Mouse (Mus musculus) MEL (cell line): ENCODE data around the gene Limk1.

Experiments
- CTCF ChIP-seq, 3 experiments: IDR thresholded peaks in 2 of 3; conservative IDR thresholded peaks in 1 of 3; 2 replicates each; pipeline ENCODE4 v1.5.1; 2011 to 2012; ENCODE audit warnings: low read length in 3 of 3, low read depth in 2 of 3, mild to moderate bottlenecking in 2 of 3, improper control_type of control experiment in 1 of 3, inconsistent platforms in 1 of 3, mixed read lengths in 1 of 3, moderate library complexity in 1 of 3; ENCODE audit not compliant: control insufficient read depth in 1 of 3, insufficient read depth in 1 of 3, poor library complexity in 1 of 3, severe bottlenecking in 1 of 3
- EP300 ChIP-seq, 2 experiments: IDR thresholded peaks; 2 replicates each; pipeline ENCODE4 v1.6.1; 2011; ENCODE audit warnings: improper control_type of control experiment in 2 of 2, low read length in 2 of 2, low read depth in 1 of 2, mild to moderate bottlenecking in 1 of 2
- MAZ ChIP-seq: IDR thresholded peaks from 2 replicates; pipeline ENCODE4 v1.6.1; 2012; ENCODE audit warnings: low read depth, mild to moderate bottlenecking, inconsistent platforms, low read length, improper control_type of control experiment
- NRF1 ChIP-seq: IDR thresholded peaks from 2 replicates; pipeline ENCODE4 v1.6.1; 2014; ENCODE audit warnings: low read depth, mild to moderate bottlenecking, inconsistent platforms, low read length, improper control_type of control experiment, moderate library complexity; ENCODE audit not compliant: poor library complexity, insufficient read depth, severe bottlenecking
- POLR2A ChIP-seq, 2 experiments: IDR thresholded peaks; 2 replicates each; pipeline ENCODE4 v1.6.1; 2011 to 2012; ENCODE audit warnings: low read length in 2 of 2, mild to moderate bottlenecking in 2 of 2, control low read depth in 1 of 2, improper control_type of control experiment in 1 of 2, low read depth in 1 of 2, moderate library complexity in 1 of 2; ENCODE audit not compliant: control insufficient read depth in 1 of 2, insufficient read depth in 1 of 2, poor library complexity in 1 of 2
- TCF12 ChIP-seq: IDR thresholded peaks from 2 replicates; pipeline ENCODE4 v1.6.1; 2014; ENCODE audit warnings: low read depth, mild to moderate bottlenecking, inconsistent platforms, low read length, improper control_type of control experiment, moderate library complexity

- TF ChIP-seq CTCF (IDR thresholded peaks at IDR 0.05 in 2 of 3, conservative IDR thresholded peaks at IDR 0.05 in 1 of 3; ENCODE audit: control insufficient read depth in 1 of 3, insufficient read depth in 1 of 3, low read depth in 2 of 3, low read length in 3 of 3, poor library complexity in 1 of 3, severe bottlenecking in 1 of 3) (no peak), MAZ (no peak), POLR2A (IDR thresholded peaks at IDR 0.05; ENCODE audit: control insufficient read depth in 1 of 2, insufficient read depth in 1 of 2, low read depth in 1 of 2, low read length in 2 of 2, poor library complexity in 1 of 2) (no peak), EP300 (IDR thresholded peaks at IDR 0.05; ENCODE audit: low read depth in 1 of 2, low read length in 2 of 2) (no peak), TCF12 (no peak), NRF1 (no peak)
Observed at GRCm38 (mm10) chr5:134637820-134638367, 50.5 kb downstream of the Limk1 start.
